In genomic region chr11:95519996-95520395, GRCm38 (mm10) we compare ENCODE assay signal across 10 mouse cellular contexts. TPM values are rescaled to one million over a fixed set of nuclear protein-coding genes. Genes with fewer than 3 reads are reported as not detected.
DNase-seq lines count a peak whose midpoint lies in the region; ATAC-seq and TF ChIP-seq lines count a peak whose summit lies in the region.
"Had no signal": no experiment of that assay in that cellular context is flagged by ENCODE, and none has a peak within 500 bp of the region (broad histone marks: within the 10 kb centered on the region; RNA-seq: fewer than 3 reads in every experiment).

No protein-coding gene starts in this region.

- peak; percentile 2; the same call in 1 of the 2 replicates for TF ChIP-seq CTCF in lung, postnatal 0 days (IDR thresholded peaks at IDR 0.05)
- TF ChIP-seq CTCF in midbrain, postnatal 0 days (IDR thresholded peaks at IDR 0.05) = peak; percentile 37

- 54% methylated on average over 3 of the region's 3 CpGs for WGBS in lung, postnatal 0 days
- 59% methylated on average over 3 of the region's 3 CpGs for WGBS in embryonic facial prominence, embryonic 13.5 days
- WGBS in midbrain, postnatal 0 days = 56% methylated on average over 3 of the region's 3 CpGs
- WGBS in kidney, embryonic 15.5 days = 65% methylated on average over 3 of the region's 3 CpGs

- H3K9me3 ChIP-seq in lung, postnatal 0 days (ENCODE audit: low read length) = no peaks in the 10 kb centered on the region
- H3K9me3 ChIP-seq in embryonic facial prominence, embryonic 13.5 days = no peaks in the 10 kb centered on the region
- no peaks in the 10 kb centered on the region for H3K9me3 ChIP-seq in midbrain, postnatal 0 days (ENCODE audit: low read length)
- H3K9me3 ChIP-seq in kidney, embryonic 15.5 days (replicated peaks) = no peaks in the 10 kb centered on the region
- H3K9me3 ChIP-seq: heart, embryonic 15.5 days had no signal

- no peaks in the 10 kb centered on the region for H3K36me3 ChIP-seq in lung, postnatal 0 days (ENCODE audit: insufficient read depth, low read length)
- no peaks in the 10 kb centered on the region for H3K36me3 ChIP-seq in embryonic facial prominence, embryonic 13.5 days
- no peaks in the 10 kb centered on the region for H3K36me3 ChIP-seq in midbrain, postnatal 0 days (ENCODE audit: insufficient read depth, low read length)
- no peaks in the 10 kb centered on the region for H3K36me3 ChIP-seq in kidney, embryonic 15.5 days
- H3K36me3 ChIP-seq: heart, embryonic 15.5 days had no signal

- TF ChIP-seq EP300 in lung, postnatal 0 days (IDR thresholded peaks at IDR 0.05) = no peak

- peaks cover 4% of the 10 kb centered on the region; the same call in 1 of the 2 replicates for H3K27me3 ChIP-seq in lung, postnatal 0 days (replicated peaks; ENCODE audit: insufficient read depth, low read length)
- H3K27me3 ChIP-seq in embryonic facial prominence, embryonic 13.5 days = peaks cover 12% of the 10 kb centered on the region
- peaks cover 5% of the 10 kb centered on the region for H3K27me3 ChIP-seq in midbrain, postnatal 0 days (ENCODE audit: insufficient read depth, low read length)
- H3K27me3 ChIP-seq in kidney, embryonic 15.5 days = peaks cover 40% of the 10 kb centered on the region

- DNase-seq in cerebellum, adult 9-10 months = peak; percentile 40
- no peak for DNase-seq in cerebellum, postnatal 14 days
- DNase-seq in lung, postnatal 0 days (ENCODE audit: low spot score) = no peak
- DNase-seq in lung, adult 18-20 months = no peak
- DNase-seq in midbrain, postnatal 0 days (ENCODE audit: low spot score) = no peak
- DNase-seq in yolk sac, embryonic 10.5 days (ENCODE audit: low spot score) = no peak

- ATAC-seq in lung, postnatal 0 days = no peak
- ATAC-seq in embryonic facial prominence, embryonic 13.5 days (ENCODE audit: insufficient number of reproducible peaks, insufficient read depth, low FRiP score, low TSS enrichment, low read depth) = no peak
- ATAC-seq in midbrain, postnatal 0 days (ENCODE audit: low FRiP score) = no peak
- no peak for ATAC-seq in kidney, embryonic 15.5 days (replicated peaks; ENCODE audit: low FRiP score)

- no peak overlapping the region for H3K4me2 ChIP-seq in lung, postnatal 0 days (replicated peaks; ENCODE audit: low read depth, low read length)
- no peak overlapping the region; the same call in 1 of the 2 replicates for H3K4me2 ChIP-seq in embryonic facial prominence, embryonic 13.5 days
- H3K4me2 ChIP-seq in midbrain, postnatal 0 days (ENCODE audit: low read depth, low read length, poor library complexity, severe bottlenecking) = no peak overlapping the region
- no peak overlapping the region for H3K4me2 ChIP-seq in kidney, embryonic 15.5 days

- no peak overlapping the region for H3K4me3 ChIP-seq in lung, postnatal 0 days (ENCODE audit: low read depth, low read length)
- H3K4me3 ChIP-seq in embryonic facial prominence, embryonic 13.5 days = no peak overlapping the region
- H3K4me3 ChIP-seq in midbrain, postnatal 0 days (ENCODE audit: low read depth, low read length) = no peak overlapping the region
- no peak overlapping the region for H3K4me3 ChIP-seq in kidney, embryonic 15.5 days (replicated peaks)

- H3K9ac ChIP-seq in lung, postnatal 0 days (replicated peaks; ENCODE audit: low read depth) = no peak overlapping the region
- no peak overlapping the region for H3K9ac ChIP-seq in embryonic facial prominence, embryonic 13.5 days
- H3K9ac ChIP-seq in midbrain, postnatal 0 days (replicated peaks; ENCODE audit: low read length, poor library complexity, severe bottlenecking) = no peak overlapping the region
- H3K9ac ChIP-seq in kidney, embryonic 15.5 days = no peak overlapping the region

- no peak overlapping the region for H3K27ac ChIP-seq in lung, postnatal 0 days (ENCODE audit: low read length)
- peak overlapping the region; percentile 62; the same call in 1 of the 2 replicates for H3K27ac ChIP-seq in embryonic facial prominence, embryonic 13.5 days
- H3K27ac ChIP-seq in midbrain, postnatal 0 days (ENCODE audit: low read depth, low read length) = no peak overlapping the region
- no peak overlapping the region for H3K27ac ChIP-seq in kidney, embryonic 15.5 days
- H3K27ac ChIP-seq: heart, embryonic 15.5 days had no signal

- peaks cover 5% of the 10 kb centered on the region; the same call in 1 of the 2 replicates for H3K4me1 ChIP-seq in lung, postnatal 0 days (ENCODE audit: insufficient read depth, low read depth, low read length)
- H3K4me1 ChIP-seq in embryonic facial prominence, embryonic 13.5 days = peaks cover 57% of the 10 kb centered on the region
- H3K4me1 ChIP-seq in midbrain, postnatal 0 days (ENCODE audit: insufficient read depth, low read length) = no peaks in the 10 kb centered on the region
- peaks cover 50% of the 10 kb centered on the region for H3K4me1 ChIP-seq in kidney, embryonic 15.5 days

RNA-seq across cellular contexts. Expression of gene Nxph3, which starts 5.6 kb away (rescaled TPM):
- 1.2 and 1.5 TPM in 2 replicates for polyA plus RNA-seq in lung, postnatal 0 days (2015; fragmentation: Nextera tagmentation; extraction: Ambion mirVana)
- 1.6 and 2.2 TPM in 2 replicates for polyA plus RNA-seq in embryonic facial prominence, embryonic 13.5 days (2015; fragmentation: Nextera tagmentation; extraction: Ambion mirVana)
- 22.3 and 22.8 TPM in 2 replicates for total RNA-seq in midbrain, postnatal 0 days (2014; rRNA removed)
- polyA plus RNA-seq in midbrain, postnatal 0 days (2015; fragmentation: Nextera tagmentation; extraction: Ambion mirVana) = 5.1 and 5.6 TPM in 2 replicates
- 0.32 and 0.40 TPM in 2 replicates for polyA plus RNA-seq in kidney, embryonic 15.5 days (2015; fragmentation: Nextera tagmentation; extraction: Ambion mirVana)
- total RNA-seq: liver, adult 2 months had no signal
